Mouse (Mus musculus): ENCODE data around the gene Slc50a1. TPM values are rescaled to one million over a fixed set of nuclear protein-coding genes. Genes with fewer than 3 reads are reported as not detected.

Gene Slc50a1
- polyA plus RNA-seq, 1 experiment, result 9.7 TPM

DNA sequence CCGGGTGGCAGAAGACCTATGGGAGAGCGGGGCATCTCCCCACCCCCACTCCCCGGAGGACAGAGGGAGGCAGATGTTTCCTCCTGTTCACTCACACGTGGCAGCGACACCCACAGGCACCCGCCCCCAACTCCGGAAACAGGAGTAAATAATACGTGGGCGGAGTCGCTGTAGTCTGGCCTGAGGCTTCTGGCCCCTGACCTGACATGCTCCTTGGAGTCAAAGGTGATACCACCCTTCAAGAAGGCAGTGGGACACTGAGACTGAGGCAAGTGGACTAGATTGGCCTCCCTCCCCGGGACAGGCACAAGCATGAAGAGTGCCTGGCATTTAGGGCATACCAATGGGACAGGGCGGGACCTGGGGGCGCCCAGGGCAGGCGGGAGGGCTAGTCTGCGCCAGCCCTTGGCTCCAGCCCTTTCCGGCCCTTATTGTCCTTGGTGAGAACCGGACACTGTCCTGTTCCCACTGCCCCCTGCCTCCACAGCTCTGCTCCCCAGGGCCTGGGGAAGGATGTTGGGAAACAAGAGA is 18.9 kb downstream of the Slc50a1 start:
- Histone ChIP-seq H3K4me3 (ENCODE audit: control insufficient read depth, low read depth, low read length) (peak overlapping the region; percentile 42), H3K36me3 (ENCODE audit: control insufficient read depth, insufficient read depth, low read length) (no peaks in the 10 kb centered on the region), H3K4me1 (ENCODE audit: control insufficient read depth, insufficient read depth, low read length) (peaks cover 6% of the 10 kb centered on the region), H3K27ac (ENCODE audit: control insufficient read depth, insufficient read depth, low read depth, low read length) (no peak overlapping the region), H3K27me3 (ENCODE audit: control insufficient read depth, insufficient read depth, low read length) (no peaks in the 10 kb centered on the region)
- TF ChIP-seq CTCF (IDR thresholded peaks at IDR 0.05; ENCODE audit: control insufficient read depth, insufficient read depth, insufficient replicate concordance, low read depth, low read length) (no peak), POLR2A (IDR thresholded peaks at IDR 0.05; ENCODE audit: control insufficient read depth, low read depth, low read length) (no peak)

DNA sequence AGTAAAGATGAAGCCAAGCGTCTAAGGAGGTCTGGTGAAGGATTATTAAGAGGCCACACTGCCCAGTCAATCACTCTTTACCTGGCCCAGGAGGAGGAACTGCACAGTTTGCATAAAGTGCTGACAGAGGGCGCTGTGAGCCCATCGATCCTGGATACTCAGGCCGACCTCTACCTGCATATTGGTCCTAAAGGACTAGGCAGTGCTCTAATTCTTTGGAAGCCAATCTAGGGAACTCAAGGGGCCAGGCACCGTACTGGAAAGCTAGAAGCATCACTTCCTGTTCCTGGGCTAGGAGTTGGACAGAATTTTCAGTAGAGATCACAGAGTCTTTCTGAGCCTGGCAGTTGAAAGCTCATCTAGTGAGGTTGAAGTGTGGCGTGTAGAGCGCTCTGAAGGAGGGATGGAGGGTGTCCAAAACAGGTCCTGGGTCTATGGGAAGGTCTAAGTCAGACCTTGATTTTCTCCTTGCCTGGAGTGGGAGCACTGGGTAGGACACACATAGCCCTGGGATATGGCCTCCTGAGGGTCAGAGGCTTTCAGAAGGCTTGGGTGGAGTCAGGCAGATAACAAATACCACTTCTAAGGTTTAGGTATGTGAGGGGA is 19.8 kb downstream of the Slc50a1 start:
- TF ChIP-seq CTCF (IDR thresholded peaks at IDR 0.05; ENCODE audit: control insufficient read depth, insufficient read depth, insufficient replicate concordance, low read depth, low read length) (peak; percentile 58; the same call in 1 of the 2 replicates), POLR2A (IDR thresholded peaks at IDR 0.05; ENCODE audit: control insufficient read depth, low read depth, low read length) (no peak)
- Histone ChIP-seq H3K27ac (ENCODE audit: control insufficient read depth, insufficient read depth, low read depth, low read length) (no peak overlapping the region), H3K27me3 (ENCODE audit: control insufficient read depth, insufficient read depth, low read length) (no peaks in the 10 kb centered on the region), H3K4me1 (ENCODE audit: control insufficient read depth, insufficient read depth, low read length) (peaks cover 7% of the 10 kb centered on the region), H3K36me3 (ENCODE audit: control insufficient read depth, insufficient read depth, low read length) (no peaks in the 10 kb centered on the region), H3K4me3 (ENCODE audit: control insufficient read depth, low read depth, low read length) (no peak overlapping the region)

DNA sequence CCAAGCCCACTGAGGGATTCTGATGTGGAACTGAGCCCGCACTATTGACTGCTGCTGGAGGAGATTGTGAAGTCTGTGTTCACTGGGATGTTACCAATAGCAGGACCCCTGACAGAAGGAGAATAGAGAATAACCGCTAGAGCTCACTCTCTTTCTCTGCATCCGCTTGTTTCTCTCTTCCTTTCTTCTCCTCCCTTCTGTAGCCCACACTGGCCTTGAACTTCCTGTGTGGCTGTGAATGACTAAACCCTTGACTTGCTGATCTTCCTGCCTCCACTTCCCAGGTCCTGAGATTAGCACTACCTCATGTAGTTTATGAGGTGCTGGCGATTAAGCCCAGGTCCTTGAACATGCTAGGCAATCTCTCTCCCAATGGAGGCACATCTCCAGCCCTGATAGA is 22.9 kb downstream of the Slc50a1 start:
- Histone ChIP-seq H3K4me3 (ENCODE audit: control insufficient read depth, low read depth, low read length) (no peak overlapping the region), H3K27ac (ENCODE audit: control insufficient read depth, insufficient read depth, low read depth, low read length) (no peak overlapping the region), H3K4me1 (ENCODE audit: control insufficient read depth, insufficient read depth, low read length) (peaks cover 24% of the 10 kb centered on the region), H3K36me3 (ENCODE audit: control insufficient read depth, insufficient read depth, low read length) (no peaks in the 10 kb centered on the region), H3K27me3 (ENCODE audit: control insufficient read depth, insufficient read depth, low read length) (no peaks in the 10 kb centered on the region; the same call in 1 of the 2 replicates)
- no peak for TF ChIP-seq CTCF (IDR thresholded peaks at IDR 0.05; ENCODE audit: control insufficient read depth, insufficient read depth, insufficient replicate concordance, low read depth, low read length)
- no peak for TF ChIP-seq POLR2A (IDR thresholded peaks at IDR 0.05; ENCODE audit: control insufficient read depth, low read depth, low read length)

DNA sequence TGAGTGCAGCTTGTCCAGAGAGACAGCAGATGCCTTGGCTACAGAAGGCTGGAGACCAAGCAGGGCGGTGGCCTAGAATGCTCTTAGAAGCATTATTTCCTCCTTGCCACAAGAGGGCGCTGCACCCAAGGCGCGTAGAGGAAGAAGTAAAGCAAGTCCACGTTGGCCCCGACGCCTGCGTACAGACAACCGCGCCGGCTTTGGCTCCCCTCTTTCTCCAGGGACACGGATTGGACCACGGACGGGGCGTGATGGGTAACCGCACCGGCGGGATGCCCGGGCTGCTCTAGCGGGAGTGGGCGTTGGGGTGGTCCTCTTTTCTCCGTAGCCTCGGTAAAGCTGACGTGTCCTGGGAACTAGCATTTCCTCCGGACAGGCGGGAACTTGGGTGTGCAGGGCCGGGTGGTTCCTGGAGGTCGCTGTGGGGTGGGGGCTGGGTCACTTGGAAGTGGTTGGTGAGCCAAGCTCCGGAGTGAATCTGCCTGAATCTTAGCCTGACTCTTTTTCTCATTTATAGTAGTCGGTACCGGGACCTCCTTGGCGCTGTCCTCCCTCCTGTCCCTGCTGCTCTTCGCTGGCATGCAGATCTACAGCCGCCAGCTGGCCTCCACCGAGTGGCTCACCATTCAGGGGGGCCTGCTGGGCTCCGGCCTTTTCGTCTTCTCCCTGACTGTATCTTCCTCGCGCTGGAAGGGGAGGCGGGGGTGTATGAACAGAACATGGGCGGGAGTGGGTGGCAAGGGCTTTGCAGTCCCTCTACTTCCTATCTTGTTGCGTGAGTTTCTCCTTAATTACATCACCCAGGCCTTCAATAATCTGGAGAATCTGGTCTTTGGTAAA is 23.9 kb downstream of the Slc50a1 start, which contains the start of gene Trim46:
Trim46 (minus strand) TSS at position 49 of the 840 bp plus-strand sequence.
- peak within 1 kb of the TSS; percentile 88 for H3K4me3 ChIP-seq (ENCODE audit: control insufficient read depth, low read depth, low read length)
- H3K27me3 ChIP-seq (ENCODE audit: control insufficient read depth, insufficient read depth, low read length), result no peaks in the 10 kb centered on the region; the same call in 1 of the 2 replicates
- H3K27ac ChIP-seq (ENCODE audit: control insufficient read depth, insufficient read depth, low read depth, low read length), result peak within 1 kb of the TSS; percentile 21; the same call in 1 of the 2 replicates
- H3K36me3 ChIP-seq (ENCODE audit: control insufficient read depth, insufficient read depth, low read length), result no peaks in the 10 kb centered on the region
- TF ChIP-seq POLR2A (IDR thresholded peaks at IDR 0.05; ENCODE audit: control insufficient read depth, low read depth, low read length), result peak; percentile 60; the same call in 1 of the 2 replicates
- TF ChIP-seq CTCF (IDR thresholded peaks at IDR 0.05; ENCODE audit: control insufficient read depth, insufficient read depth, insufficient replicate concordance, low read depth, low read length), result peak; percentile 99
- H3K4me1 ChIP-seq (ENCODE audit: control insufficient read depth, insufficient read depth, low read length), result peaks cover 23% of the 10 kb centered on the region

DNA sequence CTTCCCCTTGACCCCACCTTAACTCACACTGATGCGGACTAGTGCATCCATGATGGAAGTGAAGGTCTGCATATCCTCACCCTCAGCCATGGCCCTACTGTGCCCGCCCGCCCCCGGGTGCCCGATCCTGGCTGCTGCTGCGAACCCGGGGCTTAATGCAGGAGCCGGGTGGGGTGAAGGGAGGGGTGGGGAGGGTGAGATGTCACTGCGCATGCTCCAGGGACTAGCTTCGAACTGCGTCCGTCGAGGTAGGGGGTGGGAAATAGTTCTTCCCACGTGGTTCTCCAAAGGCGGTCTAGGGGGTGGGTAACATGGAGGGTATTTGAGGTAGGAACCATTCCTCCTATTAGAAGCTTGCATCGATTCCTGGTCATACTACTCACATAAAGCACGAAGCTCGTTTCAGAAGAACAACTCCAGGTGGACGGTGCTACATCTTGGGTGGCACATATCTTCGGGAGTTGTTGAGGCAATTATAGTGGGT is 24.6 kb downstream of the Slc50a1 start, which contains the start of gene Krtcap2:
Krtcap2 (plus strand) TSS at position 279 of the 484 bp plus-strand sequence.
- Histone ChIP-seq H3K4me3 (ENCODE audit: control insufficient read depth, low read depth, low read length) (peak within 1 kb of the TSS; percentile 88), H3K36me3 (ENCODE audit: control insufficient read depth, insufficient read depth, low read length) (no peaks in the 10 kb centered on the region), H3K27me3 (ENCODE audit: control insufficient read depth, insufficient read depth, low read length) (no peaks in the 10 kb centered on the region; the same call in 1 of the 2 replicates), H3K27ac (ENCODE audit: control insufficient read depth, insufficient read depth, low read depth, low read length) (peak within 1 kb of the TSS; percentile 21; the same call in 1 of the 2 replicates), H3K4me1 (ENCODE audit: control insufficient read depth, insufficient read depth, low read length) (peaks cover 21% of the 10 kb centered on the region)
- no peak for TF ChIP-seq POLR2A (IDR thresholded peaks at IDR 0.05; ENCODE audit: control insufficient read depth, low read depth, low read length)
- TF ChIP-seq CTCF (IDR thresholded peaks at IDR 0.05; ENCODE audit: control insufficient read depth, insufficient read depth, insufficient replicate concordance, low read depth, low read length), result no peak

DNA sequence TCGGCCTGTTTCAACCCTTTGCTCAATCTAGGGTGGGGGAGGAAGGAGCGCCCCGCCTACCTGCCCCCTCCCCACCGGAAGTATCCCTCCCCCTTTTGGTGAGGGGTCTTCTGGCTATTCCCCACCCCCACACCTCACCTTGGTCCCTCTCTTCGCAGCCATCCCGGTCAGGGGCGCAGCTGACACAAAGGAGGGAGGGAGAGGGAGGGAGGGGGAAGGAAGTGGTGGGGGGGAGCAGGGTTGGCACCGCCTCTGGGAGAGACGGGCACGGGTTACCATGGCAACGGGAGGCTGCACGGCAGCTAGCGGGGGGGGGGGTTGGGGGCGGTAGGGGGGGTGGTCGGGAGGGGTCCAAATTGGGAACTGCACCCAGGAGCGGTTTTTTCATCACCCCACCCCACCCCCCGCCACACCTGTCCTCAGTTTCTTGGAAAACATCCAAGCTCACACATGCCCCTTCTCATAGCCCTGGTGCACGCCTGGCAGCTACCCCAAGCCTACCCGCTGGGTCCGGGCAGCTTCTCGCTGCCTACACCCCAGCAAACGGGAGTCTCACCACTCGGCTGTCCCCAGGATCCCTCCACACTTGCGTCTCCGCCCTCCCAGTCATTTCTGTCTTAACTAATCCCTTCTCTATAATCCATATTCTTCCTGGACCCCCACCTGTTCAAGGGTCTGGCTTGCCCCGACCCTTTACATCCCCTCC is 25.2 kb downstream of the Slc50a1 start:
- no peak for TF ChIP-seq CTCF (IDR thresholded peaks at IDR 0.05; ENCODE audit: control insufficient read depth, insufficient read depth, insufficient replicate concordance, low read depth, low read length)
- no peak for TF ChIP-seq POLR2A (IDR thresholded peaks at IDR 0.05; ENCODE audit: control insufficient read depth, low read depth, low read length)
- Histone ChIP-seq H3K4me3 (ENCODE audit: control insufficient read depth, low read depth, low read length) (peak overlapping the region; percentile 77), H3K27ac (ENCODE audit: control insufficient read depth, insufficient read depth, low read depth, low read length) (no peak overlapping the region), H3K27me3 (ENCODE audit: control insufficient read depth, insufficient read depth, low read length) (no peaks in the 10 kb centered on the region; the same call in 1 of the 2 replicates), H3K4me1 (ENCODE audit: control insufficient read depth, insufficient read depth, low read length) (peaks cover 21% of the 10 kb centered on the region), H3K36me3 (ENCODE audit: control insufficient read depth, insufficient read depth, low read length) (no peaks in the 10 kb centered on the region)

All from testis, adult 2 months (tissue).